Mouse (Mus musculus) hindbrain, postnatal 0 days (tissue): ENCODE measurements around the gene Zfpm1. TPM values are rescaled to one million over a fixed set of nuclear protein-coding genes. Genes with fewer than 3 reads are reported as not detected.
A peak's percentile ranks its signal among the peaks of the same experiment; 100 is the strongest.

Experiments
- ATAC-seq: fragments of 200-750 bp; cut with Nextera tagmentation; 2 replicates; pipeline ENCODE4 v1.8.0; 2017; ENCODE audit warnings: mild to moderate bottlenecking, moderate TSS enrichment, moderate library complexity
- DNase-seq: peaks from one replicate; pipeline ENCODE4 v3.0.0-alpha.2; 2015; ENCODE audit warnings: low spot score
- H3K27ac ChIP-seq: fragments of 300-500 bp; sonication (generic); 2 replicates; pipeline ENCODE4 v1.5.1; 2014; ENCODE audit warnings: mild to moderate bottlenecking
- H3K27me3 ChIP-seq: fragments of 300-500 bp; sonication (generic); 2 replicates; pipeline ENCODE4 v1.6.1; 2014; ENCODE audit warnings: low read length, mixed read lengths; ENCODE audit not compliant: insufficient read depth
- H3K36me3 ChIP-seq: fragments of 300-500 bp; sonication (generic); 2 replicates; pipeline ENCODE4 v1.6.1; 2014; ENCODE audit warnings: low read length, mixed read lengths; ENCODE audit not compliant: insufficient read depth
- H3K4me1 ChIP-seq: fragments of 300-500 bp; sonication (generic); 2 replicates; pipeline ENCODE4 v1.6.1; 2014; ENCODE audit warnings: antibody characterized with exemption, low read length, mixed read lengths; ENCODE audit not compliant: insufficient read depth
- H3K4me2 ChIP-seq: fragments of 300-500 bp; sonication (generic); 2 replicates; pipeline ENCODE4 v1.6.1; 2014; ENCODE audit warnings: low read depth, mild to moderate bottlenecking, low read length, moderate library complexity, mixed read lengths
- H3K4me3 ChIP-seq: fragments of 300-500 bp; sonication (generic); 2 replicates; pipeline ENCODE4 v1.5.1; 2014; ENCODE audit warnings: low read length
- H3K9ac ChIP-seq: fragments of 300-500 bp; sonication (generic); replicated peaks from 2 replicates; pipeline ENCODE4 v1.6.1; 2014; ENCODE audit warnings: mild to moderate bottlenecking, low read length, moderate library complexity, mixed read lengths
- H3K9me3 ChIP-seq: fragments of 300-500 bp; sonication (generic); 2 replicates; pipeline ENCODE4 v1.6.1; 2016; ENCODE audit warnings: low read length, mixed read lengths
- CTCF ChIP-seq: IDR thresholded peaks from 2 replicates; pipeline ENCODE4 v1.5.1; 2016; ENCODE audit warnings: antibody characterized with exemption, control low read depth, low read depth
- WGBS: fragments of 180-500 bp; shearing (Covaris S2); extraction: QIAGEN DNeasy Blood & Tissue Kit; methylation state at CpG from one replicate; pipeline ENCODE4 v1.1.7; 2014; 5-methylcytosine and 5-hydroxymethylcytosine counted together
- polyA plus RNA-seq: library from polyadenylated mRNA; unstranded; fragments of >200 nt; fragmentation: Nextera tagmentation; extraction: Ambion mirVana; gene quantifications from 2 replicates; pipeline ENCODE4 v1.2.1, GENCODE M21; 2015
- total RNA-seq: library from RNA; depleted of rRNA; stranded (reverse); fragments of >200 nt; gene quantifications from 2 replicates; pipeline ENCODE4 v1.2.3, GENCODE M21; 2014

Zfpm1 gene
- total and polyA plus RNA-seq, 2 experiments from 2014 or later: 1.5 to 28.0 TPM

- TF ChIP-seq CTCF: no peak
- no peak for DNase-seq
- H3K4me1 ChIP-seq: no peaks in the 10 kb centered on the region
- H3K27ac ChIP-seq: no peak overlapping the region
- WGBS: 36% methylated on average over 7 of the region's 7 CpGs
- H3K4me2 ChIP-seq: no peak overlapping the region
- H3K9me3 ChIP-seq: no peaks in the 10 kb centered on the region
- no peaks in the 10 kb centered on the region for H3K36me3 ChIP-seq
- H3K9ac ChIP-seq: no peak overlapping the region
- no peak for ATAC-seq
- no peaks in the 10 kb centered on the region for H3K27me3 ChIP-seq
- H3K4me3 ChIP-seq: no peak overlapping the region
These were observed 8.1 kb upstream of the Zfpm1 start for GRCm38 (mm10) chr8:122273826-122274225.

- DNase-seq (no peak), ATAC-seq (no peak)
- Histone ChIP-seq H3K4me2 (no peak overlapping the region), H3K27me3 (no peaks in the 10 kb centered on the region), H3K4me1 (no peaks in the 10 kb centered on the region), H3K4me3 (no peak overlapping the region), H3K9ac (no peak overlapping the region), H3K9me3 (no peaks in the 10 kb centered on the region), H3K36me3 (no peaks in the 10 kb centered on the region), H3K27ac (no peak overlapping the region)
- TF ChIP-seq CTCF: no peak
- WGBS: 74% methylated on average over 11 of the region's 11 CpGs
These were observed 7.1 kb upstream of the Zfpm1 start for GRCm38 (mm10) chr8:122274651-122275391.

GRCm38 (mm10) chr8:122276308-122276707 is 5.6 kb upstream of the Zfpm1 start:
- ATAC-seq: no peak
- H3K27me3 ChIP-seq: no peaks in the 10 kb centered on the region
- no peak for DNase-seq
- H3K36me3 ChIP-seq: no peaks in the 10 kb centered on the region
- no peaks in the 10 kb centered on the region for H3K9me3 ChIP-seq
- no peaks in the 10 kb centered on the region for H3K4me1 ChIP-seq
- WGBS: 90% methylated on average over 5 of the region's 5 CpGs
- no peak overlapping the region for H3K4me3 ChIP-seq
- H3K4me2 ChIP-seq: no peak overlapping the region
- H3K9ac ChIP-seq: no peak overlapping the region
- H3K27ac ChIP-seq: no peak overlapping the region
- no peak for TF ChIP-seq CTCF

GRCm38 (mm10) chr8:122277204-122277995 is 4.5 kb upstream of the Zfpm1 start:
- H3K36me3 ChIP-seq: no peaks in the 10 kb centered on the region
- no peaks in the 10 kb centered on the region for H3K4me1 ChIP-seq
- no peak for TF ChIP-seq CTCF
- ATAC-seq (no peak), DNase-seq (peak; percentile 29)
- H3K27me3 ChIP-seq: no peaks in the 10 kb centered on the region
- WGBS: 74% methylated on average over 18 of the region's 18 CpGs
- H3K27ac ChIP-seq: no peak overlapping the region
- no peak overlapping the region for H3K9ac ChIP-seq
- no peak overlapping the region for H3K4me2 ChIP-seq
- H3K9me3 ChIP-seq: no peaks in the 10 kb centered on the region
- H3K4me3 ChIP-seq: no peak overlapping the region

GRCm38 (mm10) chr8:122280156-122280555 is 1.8 kb upstream of the Zfpm1 start:
- H3K27me3 ChIP-seq: no peaks in the 10 kb centered on the region
- H3K9me3 ChIP-seq: no peaks in the 10 kb centered on the region
- no peaks in the 10 kb centered on the region for H3K36me3 ChIP-seq
- DNase-seq (no peak), ATAC-seq (no peak)
- H3K9ac ChIP-seq: no peak overlapping the region
- H3K4me2 ChIP-seq: no peak overlapping the region
- H3K4me3 ChIP-seq: no peak overlapping the region
- peak; percentile 43 for TF ChIP-seq CTCF
- H3K4me1 ChIP-seq: peaks cover 11% of the 10 kb centered on the region
- no peak overlapping the region for H3K27ac ChIP-seq
- WGBS: 76% methylated on average over 4 of the region's 4 CpGs

GRCm38 (mm10) chr8:122280588-122281316 is 1.2 kb upstream of the Zfpm1 start:
- WGBS: 17% methylated on average over 20 of the region's 20 CpGs
- no peaks in the 10 kb centered on the region for H3K9me3 ChIP-seq
- H3K27me3 ChIP-seq: no peaks in the 10 kb centered on the region
- no peak overlapping the region for H3K9ac ChIP-seq
- H3K4me2 ChIP-seq: peak overlapping the region; percentile 99
- peak overlapping the region; percentile 77; the same call in 1 of the 2 replicates for H3K4me3 ChIP-seq
- peak; percentile 2; the same call in 1 of the 2 replicates for ATAC-seq
- H3K36me3 ChIP-seq: no peaks in the 10 kb centered on the region
- DNase-seq: no peak
- TF ChIP-seq CTCF: no peak
- H3K4me1 ChIP-seq: peaks cover 16% of the 10 kb centered on the region
- peak overlapping the region; percentile 82 for H3K27ac ChIP-seq
